Mouse (Mus musculus) c-Kit-positive CD71-positive TER-119-positive erythroid progenitor cells, embryonic 14.5 days (primary cell): ENCODE results near the gene Hnrnpab.
A peak's percentile ranks its signal among the peaks of the same experiment; 100 is the strongest.

Experiments
- DNase-seq: peaks from one replicate; pipeline ENCODE4 v3.0.0-alpha.2; 2013; ENCODE audit warnings: low spot score

The Hnrnpab gene

GRCm38 (mm10) chr11:51606447-51607095 is at the start of gene Hnrnpab:
Gene Hnrnpab (minus strand): TSS chr11:51606847.
- peak; percentile 99 for DNase-seq

- DNase-seq: no peak
Observed at GRCm38 (mm10) chr11:51654891-51655290, 48.2 kb upstream of the Hnrnpab start.

DNA sequence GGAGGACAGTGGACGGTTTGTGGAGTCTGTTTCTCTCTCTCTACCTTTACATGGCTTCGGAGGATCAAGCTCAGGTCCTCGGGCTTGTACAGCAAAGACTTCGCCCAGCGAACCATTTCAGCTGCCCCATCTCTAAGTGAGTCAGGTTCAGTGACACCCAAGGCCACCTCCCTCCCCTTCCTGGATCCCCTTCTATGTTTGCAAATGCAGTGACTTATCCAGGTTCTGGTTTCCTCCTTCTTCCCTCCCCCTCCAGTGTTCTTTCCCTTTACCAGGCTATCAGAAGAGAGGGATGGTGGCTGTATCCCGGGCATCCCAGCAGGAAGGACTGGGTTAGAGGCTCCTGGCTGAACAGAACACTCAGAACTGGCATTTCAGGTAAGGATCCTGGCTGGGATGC is 47.1 kb upstream of the Hnrnpab start:
- DNase-seq: no peak

- no peak for DNase-seq
Observed at GRCm38 (mm10) chr11:51652889-51653418, 46.3 kb upstream of the Hnrnpab start.

DNA sequence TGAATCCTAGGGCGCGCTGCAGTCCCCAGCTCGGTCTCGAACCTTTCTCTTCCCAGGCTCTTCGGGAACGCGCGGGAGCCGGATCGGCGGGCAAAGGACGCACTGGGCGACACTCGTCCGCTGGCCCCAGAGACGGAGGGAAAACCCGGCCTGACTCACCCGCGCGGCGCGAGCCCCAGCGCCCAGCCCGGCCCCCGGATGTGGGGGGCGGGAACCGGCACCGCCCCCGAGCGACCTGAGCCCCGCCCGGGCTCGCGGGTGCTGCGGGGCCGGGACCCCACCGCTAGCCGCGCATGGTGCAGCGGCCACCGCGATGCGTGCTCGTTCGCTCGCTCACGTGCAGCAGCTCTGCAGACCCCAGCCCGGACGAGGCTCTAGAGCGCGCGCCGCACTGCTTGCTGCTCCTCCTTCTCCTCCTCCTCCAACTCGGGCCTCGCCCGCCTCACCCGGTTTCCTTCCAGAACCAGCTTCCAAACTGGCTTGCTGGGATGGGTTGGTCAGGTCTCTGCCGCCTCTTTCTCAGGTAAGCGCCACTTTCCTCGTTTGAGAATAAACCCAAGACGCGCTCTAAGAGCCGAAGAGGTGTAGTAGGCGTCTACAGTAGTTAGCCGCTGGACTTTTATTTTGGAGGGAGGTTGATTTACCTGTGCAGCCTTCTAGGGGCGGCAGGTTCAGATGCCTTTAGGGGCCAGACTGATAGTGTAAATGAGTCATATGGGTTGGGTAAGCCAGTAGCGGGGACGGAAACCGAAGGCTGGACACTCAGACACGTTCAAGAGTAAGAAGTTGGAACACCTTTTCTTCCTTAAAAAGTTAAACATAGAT is 44.3 kb upstream of the Hnrnpab start, which contains the start of the genes N4bp3 and D930048N14Rik:
N4bp3 (minus strand) TSS at position 152 of the 825 bp plus-strand sequence.
D930048N14Rik (plus strand) TSS at position 264 of the 825 bp plus-strand sequence.
- DNase-seq: no peak

GRCm38 (mm10) chr11:51650261-51650660 is 43.6 kb upstream of the Hnrnpab start:
- no peak for DNase-seq

DNA sequence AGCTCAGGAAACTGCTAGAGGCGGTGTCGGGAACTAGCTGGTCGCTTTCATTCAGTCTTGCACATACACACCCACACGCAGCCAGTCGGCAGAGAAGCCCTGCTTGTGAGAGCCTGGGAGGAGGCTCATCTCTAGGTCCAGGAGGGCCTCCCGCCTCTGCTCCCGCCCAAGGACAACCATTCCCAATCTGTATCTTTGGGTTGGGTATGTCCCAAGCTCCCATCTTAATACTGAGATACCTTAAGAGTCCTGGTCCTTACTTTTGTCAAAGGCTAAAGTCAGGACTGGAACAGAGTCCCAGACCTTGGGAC is 43.2 kb upstream of the Hnrnpab start:
- DNase-seq: no peak

GRCm38 (mm10) chr11:51649111-51649888 is 42.7 kb upstream of the Hnrnpab start:
- no peak for DNase-seq

- DNase-seq: no peak
Observed at GRCm38 (mm10) chr11:51648566-51648965, 41.9 kb upstream of the Hnrnpab start.

GRCm38 (mm10) chr11:51646751-51647667 is 40.4 kb upstream of the Hnrnpab start:
- DNase-seq: no peak

DNA sequence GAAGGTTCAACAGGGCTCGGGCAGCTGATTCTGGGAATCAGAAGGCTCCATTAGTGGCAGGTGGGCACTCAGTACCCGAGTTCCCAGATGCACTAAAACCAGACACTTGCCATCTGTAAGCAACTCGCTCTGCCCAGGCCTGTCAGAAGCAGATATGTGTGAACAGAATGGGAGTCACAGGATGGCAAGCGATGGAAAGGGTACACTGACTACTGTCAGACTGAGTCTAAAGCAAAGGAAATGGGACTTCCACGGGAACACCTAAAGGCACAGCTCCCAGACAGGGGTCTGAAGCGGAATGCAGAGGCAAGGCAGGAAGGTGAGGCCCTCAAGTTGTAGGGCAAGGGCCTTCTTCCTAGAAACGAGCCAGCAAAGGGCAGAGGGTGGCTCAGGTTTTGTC is 39.6 kb upstream of the Hnrnpab start:
- DNase-seq: no peak

DNA sequence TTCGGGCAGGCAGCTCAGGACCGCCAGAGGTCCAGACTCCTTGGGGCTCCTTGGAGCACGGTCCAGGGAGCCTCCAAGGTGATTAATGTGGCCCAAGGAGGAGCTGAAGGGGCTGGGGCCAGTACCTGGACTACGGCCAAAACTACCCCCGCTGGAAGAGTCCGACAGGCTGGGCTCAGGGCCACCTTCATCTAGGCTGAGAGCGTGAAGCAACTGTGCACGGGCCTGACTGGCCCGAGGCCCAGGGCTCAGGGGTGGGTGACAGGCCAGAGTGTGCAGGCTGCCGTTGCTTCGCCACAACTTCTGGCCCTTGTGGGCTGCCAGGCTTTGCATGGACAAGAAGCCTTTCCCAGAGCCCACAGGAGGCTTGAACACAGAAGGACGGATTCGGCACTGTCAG is 38.6 kb upstream of the Hnrnpab start:
- DNase-seq: no peak

DNA sequence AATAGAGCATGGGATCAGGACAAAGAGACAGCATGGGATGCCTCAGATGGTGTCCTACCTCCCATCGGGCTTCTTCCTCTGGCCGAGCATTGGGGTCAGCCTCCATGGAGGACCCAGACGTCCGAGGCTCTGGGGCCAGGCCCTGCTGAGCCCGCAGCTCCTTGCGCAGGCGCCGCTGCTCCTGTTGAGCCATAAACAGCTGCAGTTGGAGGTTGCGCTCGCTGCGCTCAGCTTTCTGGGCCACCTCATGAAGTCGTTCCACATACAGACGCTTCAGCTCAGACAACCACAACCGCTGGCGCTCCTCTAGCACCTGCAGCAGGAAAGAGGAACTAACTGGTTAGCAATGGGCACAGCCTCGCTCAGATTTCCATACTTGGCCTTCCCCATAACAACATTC is 37.6 kb upstream of the Hnrnpab start:
- DNase-seq: no peak

DNA sequence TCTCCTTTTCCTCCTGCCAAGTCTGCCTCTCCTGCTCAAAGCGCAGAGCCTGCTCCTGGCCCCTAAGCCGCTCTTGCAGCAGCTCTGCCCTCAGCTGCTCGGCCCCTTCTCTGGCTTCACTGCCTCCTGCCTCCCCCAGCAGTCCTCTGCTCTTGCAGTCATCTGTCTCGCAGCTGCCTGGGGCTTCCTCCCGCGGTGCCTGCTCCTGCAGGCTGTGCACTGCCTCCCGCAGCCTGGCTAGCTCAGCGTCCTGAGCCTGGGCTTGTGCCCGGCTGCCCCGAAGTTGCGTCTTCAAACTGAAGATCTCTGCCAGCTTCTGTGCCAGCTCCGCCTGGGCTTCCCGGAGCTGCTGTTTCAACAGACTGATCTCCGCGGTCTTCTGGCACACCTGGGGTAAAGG is 37.1 kb upstream of the Hnrnpab start:
- no peak for DNase-seq

DNA sequence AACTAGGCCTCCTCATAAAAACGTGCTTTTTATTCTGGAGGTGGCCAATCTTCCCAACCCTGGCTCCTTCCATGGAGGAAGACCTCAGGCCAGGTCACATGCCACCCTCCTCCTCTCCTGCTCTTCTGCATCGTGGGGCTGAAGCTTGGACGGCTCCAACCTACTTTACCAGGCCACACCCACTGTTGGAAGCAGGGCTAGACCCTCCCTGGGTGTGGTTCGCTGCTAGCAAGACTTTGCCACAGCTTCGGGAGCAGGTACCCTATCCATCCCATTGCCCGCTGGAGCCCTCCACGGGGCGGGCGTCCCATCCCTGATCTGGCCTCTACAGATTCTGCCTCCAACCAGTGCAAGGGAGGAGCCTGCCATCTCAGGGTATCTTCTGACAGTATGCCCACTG is 36.6 kb upstream of the Hnrnpab start:
- DNase-seq: no peak

DNA sequence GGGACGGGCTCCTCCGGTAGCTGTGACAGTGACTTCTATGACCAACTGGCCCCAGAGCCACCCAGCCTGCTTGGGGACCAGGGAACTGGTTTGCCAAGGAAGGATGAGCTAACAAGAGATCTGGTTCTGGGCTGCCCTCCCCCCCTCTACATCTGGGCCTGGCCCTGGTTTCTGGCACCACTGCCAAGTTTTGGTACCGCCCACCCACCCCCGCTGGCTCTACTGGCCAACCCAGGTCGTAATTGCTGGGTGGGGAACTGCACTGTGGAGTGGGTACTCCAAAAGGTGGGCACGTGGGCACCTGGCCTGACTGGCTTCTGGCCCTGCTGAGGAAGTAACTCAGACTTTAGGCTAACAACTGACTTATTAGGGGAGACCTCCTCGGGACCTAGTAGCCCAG is 34.1 kb upstream of the Hnrnpab start:
- no peak for DNase-seq

DNA sequence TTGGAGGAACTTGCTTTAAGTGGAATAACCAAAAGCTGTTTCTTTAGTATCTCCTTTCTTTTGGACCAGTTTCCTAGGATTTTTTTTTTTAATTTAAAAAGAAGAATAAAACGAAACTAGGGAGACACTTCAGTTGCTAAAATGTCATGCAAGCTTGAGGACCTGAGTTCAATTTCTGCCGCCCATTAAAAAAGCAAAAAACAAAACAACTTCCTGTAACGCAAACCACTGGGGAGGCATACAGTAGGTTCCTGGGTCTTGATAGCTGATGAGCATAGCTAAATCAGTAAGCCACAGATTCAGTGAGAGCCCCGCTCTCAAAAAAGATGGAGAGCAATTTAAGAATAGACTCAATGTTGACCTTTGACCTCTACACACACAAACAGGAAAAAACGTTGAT is 31.9 kb upstream of the Hnrnpab start:
- DNase-seq: no peak

GRCm38 (mm10) chr11:51637971-51638414 is 31.3 kb upstream of the Hnrnpab start:
- DNase-seq: no peak

GRCm38 (mm10) chr11:51636323-51636684 is 29.7 kb upstream of the Hnrnpab start:
- DNase-seq: peak; percentile 75

- DNase-seq: peak; percentile 76
Observed at GRCm38 (mm10) chr11:51635525-51636322, 29.1 kb upstream of the Hnrnpab start, which contains the start of gene Rmnd5b. Gene Rmnd5b (minus strand): TSS chr11:51635896.
